Mouse (Mus musculus) ZHBTc4 (cell line): ENCODE measurements around the gene Cnp.

Experiments
- DNase-seq: peaks from one replicate; pipeline ENCODE4 v3.0.0-alpha.2; 2011; ENCODE audit warnings: low read depth, low spot score

The Cnp gene

GRCm38 (mm10) chr11:100585148-100585547 lies 10.4 kb downstream of the Cnp start:
- no peak for DNase-seq

GRCm38 (mm10) chr11:100588462-100588861 lies 13.8 kb downstream of the Cnp start:
- no peak for DNase-seq

- DNase-seq, result no peak
These were observed 17.8 kb downstream of the Cnp start for GRCm38 (mm10) chr11:100592346-100593046.

GRCm38 (mm10) chr11:100594608-100595007 lies 19.9 kb downstream of the Cnp start:
- DNase-seq, result no peak

- no peak for DNase-seq
These were observed 20.8 kb downstream of the Cnp start for GRCm38 (mm10) chr11:100595533-100595932.

- DNase-seq, result no peak
These were observed 23.4 kb downstream of the Cnp start for GRCm38 (mm10) chr11:100598074-100598473.

- DNase-seq, result no peak
These were observed 26.7 kb downstream of the Cnp start for GRCm38 (mm10) chr11:100601372-100601771.

- no peak for DNase-seq
These were observed 28.5 kb downstream of the Cnp start for GRCm38 (mm10) chr11:100603155-100603554.

- no peak for DNase-seq
These were observed 29.1 kb downstream of the Cnp start for GRCm38 (mm10) chr11:100603813-100604212.

GRCm38 (mm10) chr11:100604321-100605005 lies 29.8 kb downstream of the Cnp start:
- peak; percentile 62 for DNase-seq

- no peak for DNase-seq
These were observed 30.7 kb downstream of the Cnp start for GRCm38 (mm10) chr11:100605451-100605850.

- DNase-seq, result no peak
These were observed 32.4 kb downstream of the Cnp start for GRCm38 (mm10) chr11:100607121-100607520.

- DNase-seq, result no peak
These were observed 34.1 kb downstream of the Cnp start for GRCm38 (mm10) chr11:100608796-100609195.

GRCm38 (mm10) chr11:100609355-100609996 lies 34.8 kb downstream of the Cnp start:
- DNase-seq, result no peak

GRCm38 (mm10) chr11:100609997-100610680 lies 35.4 kb downstream of the Cnp start:
- no peak for DNase-seq

GRCm38 (mm10) chr11:100611627-100612026 lies 36.9 kb downstream of the Cnp start:
- DNase-seq, result peak; percentile 39

- peak; percentile 81 for DNase-seq
These were observed 38.5 kb downstream of the Cnp start for GRCm38 (mm10) chr11:100613241-100613640.

- peak; percentile 83 for DNase-seq
These were observed 41.6 kb downstream of the Cnp start for GRCm38 (mm10) chr11:100616332-100616731.

GRCm38 (mm10) chr11:100616836-100617235 lies 42.1 kb downstream of the Cnp start:
- DNase-seq, result peak; percentile 82

GRCm38 (mm10) chr11:100617480-100617879 lies 42.8 kb downstream of the Cnp start:
- DNase-seq, result no peak

- peak; percentile 86 for DNase-seq
These were observed 44.2 kb downstream of the Cnp start, which contains the start of gene Nkiras2 for GRCm38 (mm10) chr11:100618761-100619484. Gene Nkiras2 (plus strand): TSS chr11:100619244.
